Mouse (Mus musculus) olfactory bulb, adult 2 months (tissue): ENCODE results near the gene Slc47a2. TPM values are rescaled to one million over a fixed set of nuclear protein-coding genes. Genes with fewer than 3 reads are reported as not detected.

Experiments
- H3K27ac ChIP-seq: fragments of 200-500 bp; 2 replicates; pipeline ENCODE4 v1.5.1; 2012; ENCODE audit warnings: low read depth, low read length; ENCODE audit not compliant: insufficient read depth
- H3K4me1 ChIP-seq: fragments of 200-500 bp; 2 replicates; pipeline ENCODE4 v1.6.1; 2012; ENCODE audit warnings: low read length; ENCODE audit not compliant: control insufficient read depth, insufficient read depth
- H3K4me3 ChIP-seq: fragments of 200-500 bp; 2 replicates; pipeline ENCODE4 v1.5.1; 2012; ENCODE audit warnings: mild to moderate bottlenecking, low read depth, low read length, moderate library complexity; ENCODE audit not compliant: insufficient read depth
- CTCF ChIP-seq: fragments of 200-500 bp; IDR thresholded peaks from 2 replicates; pipeline ENCODE4 v1.5.1; 2012; ENCODE audit warnings: low read depth, mild to moderate bottlenecking, low read length, moderate library complexity; ENCODE audit not compliant: insufficient read depth
- POLR2A ChIP-seq: fragments of 200-500 bp; IDR thresholded peaks from 2 replicates; pipeline ENCODE4 v1.6.1; 2012; ENCODE audit warnings: mild to moderate bottlenecking, low read depth, low read length, moderate library complexity; ENCODE audit not compliant: insufficient read depth
- WGBS: fragments of 180-500 bp; shearing (Covaris S2); methylation state at CpG from one replicate; pipeline ENCODE4 v1.1.7; 2018; 5-methylcytosine and 5-hydroxymethylcytosine counted together
- polyA plus RNA-seq: library from polyadenylated mRNA; stranded (reverse); fragments of >200 nt; gene quantifications from 2 replicates; pipeline ENCODE4 v1.2.4, GENCODE M21; 2012; ENCODE audit warnings: low replicate concordance; ENCODE audit not compliant: missing spikeins, insufficient read depth, insufficient read length

The Slc47a2 gene
- polyA plus RNA-seq, 1 experiment: not detected

DNA sequence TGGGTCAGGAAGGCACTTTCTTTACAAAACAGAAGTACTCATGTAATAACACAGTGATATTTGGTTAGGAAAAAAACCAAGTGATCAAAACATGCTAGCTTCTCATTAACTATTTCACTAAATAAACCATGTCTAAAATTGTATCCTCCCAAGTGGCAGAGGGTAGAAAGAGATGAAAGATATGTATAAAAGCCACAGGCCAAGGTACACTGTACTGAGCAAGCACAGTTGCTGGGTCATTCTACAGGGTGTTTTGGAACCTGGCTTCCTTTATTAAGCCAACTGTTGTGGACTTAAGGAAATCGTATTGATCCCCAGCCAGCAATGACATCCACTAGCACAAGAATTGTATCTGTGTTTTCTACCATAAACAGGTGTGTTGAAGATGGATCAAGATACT lies 78.8 kb downstream of the Slc47a2 start:
- no peak overlapping the region for H3K27ac ChIP-seq
- 85% methylated on average over 1 of the region's 1 CpGs for WGBS
- TF ChIP-seq CTCF: no peak
- no peak for TF ChIP-seq POLR2A
- no peak overlapping the region for H3K4me3 ChIP-seq
- peaks cover 2% of the 10 kb centered on the region; the same call in 1 of the 2 replicates for H3K4me1 ChIP-seq

DNA sequence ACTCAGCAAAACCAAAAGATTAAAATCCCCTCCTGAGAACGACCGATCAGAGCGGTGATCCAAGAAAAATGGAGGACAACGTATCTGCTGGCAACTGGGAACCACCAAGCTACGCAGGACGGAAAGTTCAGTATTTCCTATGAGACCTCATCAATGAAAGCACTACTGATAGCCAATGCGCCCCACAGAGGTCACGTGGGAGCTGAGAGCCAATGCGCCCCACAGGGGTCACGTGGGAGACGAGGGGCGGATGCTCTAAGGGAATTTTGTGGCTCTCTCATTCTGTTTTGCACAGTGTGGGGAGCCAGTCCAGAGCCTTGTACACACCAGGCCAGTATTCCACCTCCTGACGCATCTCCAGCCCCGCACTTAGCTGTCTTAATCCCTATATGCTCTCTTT lies 80.1 kb downstream of the Slc47a2 start:
- Histone ChIP-seq H3K27ac (no peak overlapping the region), H3K4me1 (peaks cover 2% of the 10 kb centered on the region; the same call in 1 of the 2 replicates), H3K4me3 (no peak overlapping the region)
- 93% methylated on average over 14 of the region's 14 CpGs for WGBS
- TF ChIP-seq POLR2A (no peak), CTCF (no peak)

DNA sequence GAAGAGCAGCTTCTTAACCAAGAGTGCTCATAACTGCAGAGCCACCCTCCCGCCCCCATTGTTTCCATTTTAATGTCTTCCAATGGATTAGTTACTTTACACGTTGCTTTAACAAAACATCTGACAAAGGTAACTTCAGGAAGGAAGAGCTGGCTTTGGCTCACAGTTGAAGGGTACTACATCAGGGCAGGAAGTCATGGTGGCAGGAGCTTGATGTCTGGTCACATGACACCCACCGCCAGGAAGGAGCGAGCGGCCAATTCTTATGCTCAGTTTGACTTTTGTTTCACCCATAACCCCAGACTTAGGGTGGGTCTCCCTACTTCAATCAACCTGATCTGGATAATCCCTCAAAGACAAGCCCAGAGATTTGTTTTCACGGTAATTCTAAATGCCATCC lies 83.6 kb downstream of the Slc47a2 start:
- no peaks in the 10 kb centered on the region for H3K4me1 ChIP-seq
- no peak for TF ChIP-seq CTCF
- TF ChIP-seq POLR2A: no peak
- no peak overlapping the region for H3K4me3 ChIP-seq
- no peak overlapping the region for H3K27ac ChIP-seq
- WGBS: 82% methylated on average over 6 of the region's 6 CpGs

DNA sequence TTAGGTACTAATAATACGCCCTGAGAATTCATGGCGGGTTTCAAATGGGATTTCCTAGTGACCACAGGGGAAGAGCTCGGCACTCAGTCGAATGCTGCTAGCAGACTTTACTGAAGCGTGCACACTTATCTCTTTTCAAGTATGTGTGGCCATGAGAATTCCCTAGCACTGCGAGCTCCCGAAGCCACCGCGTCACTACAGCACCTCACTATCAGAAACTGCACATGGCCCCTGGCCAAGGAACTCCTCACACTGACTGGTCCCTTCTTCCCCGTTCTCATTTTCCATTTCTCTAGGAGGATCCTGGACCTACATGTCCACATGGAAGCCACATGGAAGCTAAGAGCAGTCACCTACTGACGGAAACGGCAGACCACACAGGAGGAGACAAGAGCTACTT lies 89.9 kb downstream of the Slc47a2 start:
- no peak overlapping the region for H3K27ac ChIP-seq
- TF ChIP-seq CTCF (no peak), POLR2A (no peak)
- no peaks in the 10 kb centered on the region for H3K4me1 ChIP-seq
- H3K4me3 ChIP-seq: no peak overlapping the region
- 94% methylated on average over 12 of the region's 12 CpGs for WGBS

DNA sequence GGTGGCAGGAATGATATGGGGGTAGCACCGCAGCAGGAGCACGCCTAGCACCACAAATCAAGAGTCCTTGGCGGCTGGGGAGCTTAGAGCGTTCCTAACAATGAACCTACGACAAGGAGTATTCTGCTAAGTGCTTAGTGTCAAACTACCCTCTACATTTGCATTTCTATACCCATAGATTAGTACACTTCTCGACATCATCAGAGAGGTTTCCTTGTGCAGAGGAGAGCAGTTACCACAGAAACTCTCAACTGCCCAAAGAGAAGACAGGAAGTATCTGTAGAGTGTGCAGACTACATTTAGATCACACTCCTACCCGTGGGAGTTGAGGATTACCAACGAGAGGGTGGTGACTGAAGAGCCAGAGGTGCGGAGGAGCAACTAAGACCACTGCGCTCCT lies 90.9 kb downstream of the Slc47a2 start:
- Histone ChIP-seq H3K27ac (no peak overlapping the region), H3K4me3 (no peak overlapping the region), H3K4me1 (no peaks in the 10 kb centered on the region)
- WGBS: 69% methylated on average over 10 of the region's 10 CpGs
- TF ChIP-seq POLR2A: no peak
- no peak for TF ChIP-seq CTCF

Other genes starting within 250 kb of the Slc47a2 start
- not detected in 2 replicates for gene Tnfrsf13b, start 216.1 kb downstream of the Slc47a2 start, polyA plus RNA-seq
- not detected in 2 replicates for gene Usp22, start 167.8 kb downstream of the Slc47a2 start, polyA plus RNA-seq
- not detected in 2 replicates for gene Aldh3a1, start 135.3 kb downstream of the Slc47a2 start, polyA plus RNA-seq
- gene Aldh3a2, start 75.4 kb downstream of the Slc47a2 start, polyA plus RNA-seq: not detected in 2 replicates
- not detected in 2 replicates for gene Slc47a1, start 35.5 kb upstream of the Slc47a2 start, polyA plus RNA-seq
- gene Rnf112, start 111.3 kb upstream of the Slc47a2 start, polyA plus RNA-seq: not detected in 2 replicates
- not detected in 2 replicates for gene Mfap4, start 142.6 kb upstream of the Slc47a2 start, polyA plus RNA-seq
- gene Mapk7, start 151.5 kb upstream of the Slc47a2 start, polyA plus RNA-seq: not detected in 2 replicates
- gene B9d1, start 162.3 kb upstream of the Slc47a2 start, polyA plus RNA-seq: not detected in 2 replicates
- gene Epn2, start 236.8 kb upstream of the Slc47a2 start, polyA plus RNA-seq: not detected in 2 replicates